Mouse (Mus musculus): ENCODE results near the gene Sept12. TPM values are rescaled to one million over a fixed set of nuclear protein-coding genes. Genes with fewer than 3 reads are reported as not detected.
A peak's percentile ranks its signal among the peaks of the same experiment; 100 is the strongest.

Sept12 gene
- total and polyA plus RNA-seq, 3 experiments = 0.20 TPM; not detected in 2

DNA sequence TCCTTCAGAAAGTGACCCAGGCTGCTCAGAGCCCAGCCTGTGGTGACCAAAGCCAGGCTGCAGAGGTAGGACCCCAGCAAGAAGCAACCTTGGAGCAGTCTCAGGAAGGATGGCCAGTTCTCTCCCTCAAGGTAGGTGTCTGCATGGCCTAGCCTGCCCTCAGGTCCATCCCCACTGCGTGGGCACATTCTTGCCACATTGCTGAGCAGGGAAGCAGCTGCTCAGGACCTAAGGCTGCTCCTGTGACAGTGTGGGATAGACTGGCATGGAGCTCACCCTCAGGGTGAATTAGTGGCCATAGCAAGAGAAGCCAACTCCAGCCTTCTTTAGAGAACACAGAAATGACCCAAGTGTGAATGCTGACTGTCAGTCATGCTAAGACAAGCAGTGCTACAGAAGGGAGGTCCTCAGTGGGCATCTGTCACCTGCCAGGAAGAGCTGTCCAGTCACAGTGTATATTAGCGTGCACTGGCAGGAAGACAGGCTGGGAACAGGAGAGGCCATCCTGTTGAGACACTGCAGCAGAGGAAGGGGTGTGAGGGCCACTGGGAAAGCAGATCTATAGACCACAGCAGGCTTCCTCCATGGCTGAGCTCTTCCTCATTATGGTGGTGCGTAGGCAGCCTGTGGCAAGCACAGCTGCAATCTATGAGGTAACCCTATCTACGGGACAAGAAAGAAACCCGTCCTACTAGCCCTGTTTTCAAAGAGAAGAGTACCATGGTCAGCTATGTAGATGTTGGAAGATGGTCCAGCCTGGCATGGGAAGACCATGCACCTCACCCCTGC, 28.4 kb downstream of the Sept12 start:
- Histone ChIP-seq H3K79me2 (replicated peaks; ENCODE audit: control insufficient read depth, insufficient read depth, low read length) (no peaks in the 10 kb centered on the region), H3K36me3 (ENCODE audit: control insufficient read depth, insufficient read depth, low read length) (no peaks in the 10 kb centered on the region), H3K27ac (no peak overlapping the region), H3K4me1 (ENCODE audit: control insufficient read depth, insufficient read depth, low read length) (peaks cover 4% of the 10 kb centered on the region), H3K4me3 (no peak overlapping the region), H3K9ac (ENCODE audit: low read depth, low read length) (no peak overlapping the region), H3K27me3 (ENCODE audit: control insufficient read depth, insufficient read depth, low read length) (no peaks in the 10 kb centered on the region)
- WGBS = 72% methylated on average over 5 of the region's 5 CpGs
- intact Hi-C loops (cut with DNase I) = loop anchor here (5.0 kb wide), 1 partner anchor 43 kb away; the partner anchor contains the start of gene Rogdi
- DNase-seq = no peak
- TF ChIP-seq EP300 (IDR thresholded peaks at IDR 0.05; ENCODE audit: insufficient read depth, low read depth, low read length) = no peak
- TF ChIP-seq CTCF (IDR thresholded peaks at IDR 0.05) = no peak
- TF ChIP-seq POLR2A (IDR thresholded peaks at IDR 0.05; ENCODE audit: insufficient read depth, low read depth, low read length) = no peak

DNA sequence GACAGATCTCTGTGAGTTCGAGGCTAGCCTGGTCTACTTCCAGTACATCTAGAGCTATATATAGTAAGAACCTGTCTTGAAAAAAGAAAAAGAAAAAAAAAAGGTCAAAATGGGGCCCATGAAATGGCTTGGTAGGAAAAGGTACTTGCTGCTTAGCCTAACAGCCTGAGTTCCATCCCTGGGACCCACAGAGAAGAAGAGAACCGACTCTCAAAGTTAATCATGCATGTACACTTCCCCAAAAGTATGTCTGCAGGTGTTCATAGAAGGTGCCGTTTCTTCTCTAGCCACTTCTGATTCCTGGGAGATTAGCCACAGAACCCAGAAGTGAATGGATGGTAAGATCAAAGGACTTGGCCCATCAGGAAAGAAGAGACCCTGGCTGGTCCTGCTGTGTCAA, 29.2 kb downstream of the Sept12 start:
- 81% methylated on average over 3 of the region's 3 CpGs for WGBS
- DNase-seq = no peak
- intact Hi-C loops (cut with DNase I) = loop anchor here (5.0 kb wide), 1 partner anchor 44 kb away; the partner anchor contains the start of gene Rogdi

DNA sequence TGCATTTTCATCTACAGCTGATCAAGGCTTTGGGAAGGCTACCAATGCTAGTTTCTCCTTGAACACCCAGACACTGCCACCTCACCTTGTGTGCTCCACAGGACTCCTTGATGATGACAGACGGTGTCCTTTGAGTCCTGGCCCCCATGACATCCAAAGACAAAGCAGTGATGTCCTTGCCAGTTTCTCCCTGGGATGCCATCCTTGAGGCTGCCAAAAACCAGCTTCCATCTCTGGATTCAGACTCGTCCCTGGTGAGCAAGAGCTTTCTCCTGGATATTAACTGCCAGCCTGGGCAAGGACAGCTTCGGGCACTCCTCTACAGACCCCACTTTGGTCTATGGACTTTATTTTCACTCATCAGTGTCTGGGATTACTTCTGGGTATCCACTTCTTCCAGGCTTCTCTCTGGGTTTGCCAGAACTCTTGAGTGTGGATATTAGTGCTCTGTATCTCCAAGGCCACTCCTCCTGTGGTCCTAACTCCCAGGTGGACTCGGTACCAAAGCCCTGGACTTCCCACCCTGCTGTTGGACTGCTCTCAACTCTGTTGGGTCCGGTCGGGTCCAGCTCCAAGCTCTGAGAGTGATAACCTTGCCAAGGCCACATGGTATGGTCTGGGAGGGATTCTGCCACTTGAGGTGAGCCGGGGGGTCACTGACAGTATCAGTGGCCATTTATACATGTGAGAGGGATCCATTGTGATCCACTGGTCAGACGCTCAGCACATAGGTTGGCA, 32.1 kb downstream of the Sept12 start:
- H3K4me1 ChIP-seq (ENCODE audit: control insufficient read depth, insufficient read depth, low read length) = peaks cover 8% of the 10 kb centered on the region
- no peaks in the 10 kb centered on the region for H3K36me3 ChIP-seq (ENCODE audit: control insufficient read depth, insufficient read depth, low read length)
- no peak overlapping the region for H3K4me3 ChIP-seq
- DNase-seq = no peak
- TF ChIP-seq EP300 (IDR thresholded peaks at IDR 0.05; ENCODE audit: insufficient read depth, low read depth, low read length) = no peak
- TF ChIP-seq CTCF (IDR thresholded peaks at IDR 0.05) = no peak
- no peak for TF ChIP-seq POLR2A (IDR thresholded peaks at IDR 0.05; ENCODE audit: insufficient read depth, low read depth, low read length)
- H3K9ac ChIP-seq (ENCODE audit: low read depth, low read length) = no peak overlapping the region
- whole genome bisulfite sequencing = 86% methylated on average over 8 of the region's 8 CpGs
- peaks cover 2% of the 10 kb centered on the region; the same call in 1 of the 2 replicates for H3K79me2 ChIP-seq (replicated peaks; ENCODE audit: control insufficient read depth, insufficient read depth, low read length)
- H3K27ac ChIP-seq = no peak overlapping the region
- H3K27me3 ChIP-seq (ENCODE audit: control insufficient read depth, insufficient read depth, low read length) = no peaks in the 10 kb centered on the region
- intact Hi-C loops (cut with DNase I) = loop anchor here (5.0 kb wide), 1 partner anchor 47 kb away; the partner anchor contains the start of gene Rogdi

More for the DNA sequence above, 29.2 kb downstream of the Sept12 start:
- H3K27me3 ChIP-seq (ENCODE audit: control insufficient read depth, insufficient read depth, low read length) = no peaks in the 10 kb centered on the region
- no peak overlapping the region for H3K9ac ChIP-seq (ENCODE audit: low read depth, low read length)
- H3K4me3 ChIP-seq = no peak overlapping the region
- TF ChIP-seq CTCF (IDR thresholded peaks at IDR 0.05) (no peak), EP300 (IDR thresholded peaks at IDR 0.05; ENCODE audit: insufficient read depth, low read depth, low read length) (no peak), POLR2A (IDR thresholded peaks at IDR 0.05; ENCODE audit: insufficient read depth, low read depth, low read length) (no peak)
- H3K79me2 ChIP-seq (replicated peaks; ENCODE audit: control insufficient read depth, insufficient read depth, low read length) = no peaks in the 10 kb centered on the region
- H3K27ac ChIP-seq = no peak overlapping the region
- H3K4me1 ChIP-seq (ENCODE audit: control insufficient read depth, insufficient read depth, low read length) = peaks cover 5% of the 10 kb centered on the region
- no peaks in the 10 kb centered on the region for H3K36me3 ChIP-seq (ENCODE audit: control insufficient read depth, insufficient read depth, low read length)

DNA sequence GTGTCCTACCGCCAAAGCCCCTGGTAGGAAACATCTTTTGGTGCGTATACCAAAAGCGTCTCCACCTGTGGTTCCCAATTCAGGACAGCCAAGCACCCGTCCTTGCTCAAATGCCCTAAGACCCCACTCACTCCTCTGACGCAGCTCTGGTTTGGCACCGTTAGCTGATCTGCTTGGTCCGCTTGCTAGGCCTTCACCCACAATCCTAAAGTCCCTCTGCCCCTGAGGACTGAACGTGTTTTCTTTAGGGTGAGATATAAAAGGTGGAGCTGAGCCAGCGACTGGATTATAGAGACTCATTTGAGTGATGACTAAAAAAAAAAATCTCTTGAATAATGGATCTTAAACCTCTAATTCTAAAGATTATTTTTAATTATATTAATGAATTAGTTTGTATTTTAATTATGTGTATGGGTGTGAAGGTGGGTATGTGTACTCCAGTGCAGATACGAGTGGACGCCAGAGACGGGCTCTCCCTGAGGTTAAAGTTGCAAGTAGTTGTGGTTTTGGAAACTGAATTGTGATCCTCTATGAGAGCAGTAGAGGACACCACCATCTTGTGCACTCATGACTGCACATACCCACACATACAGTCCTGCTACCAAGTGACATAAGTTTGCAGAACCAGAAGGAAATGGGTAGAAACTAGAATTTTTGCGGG, 32.8 kb downstream of the Sept12 start:
- peaks cover 2% of the 10 kb centered on the region; the same call in 1 of the 2 replicates for H3K79me2 ChIP-seq (replicated peaks; ENCODE audit: control insufficient read depth, insufficient read depth, low read length)
- H3K9ac ChIP-seq (ENCODE audit: low read depth, low read length) = peak overlapping the region; percentile 65
- no peaks in the 10 kb centered on the region for H3K27me3 ChIP-seq (ENCODE audit: control insufficient read depth, insufficient read depth, low read length)
- H3K27ac ChIP-seq = peak overlapping the region; percentile 83
- intact Hi-C loops (cut with DNase I) = loop anchor here (5.0 kb wide), 2 partner anchors 47 to 227 kb away; partner anchors contain the start of gene Rogdi
- no peak for DNase-seq
- no peaks in the 10 kb centered on the region for H3K36me3 ChIP-seq (ENCODE audit: control insufficient read depth, insufficient read depth, low read length)
- WGBS = 17% methylated on average over 13 of the region's 13 CpGs
- peak overlapping the region; percentile 77 for H3K4me3 ChIP-seq
- H3K4me1 ChIP-seq (ENCODE audit: control insufficient read depth, insufficient read depth, low read length) = peaks cover 8% of the 10 kb centered on the region
- no peak for TF ChIP-seq POLR2A (IDR thresholded peaks at IDR 0.05; ENCODE audit: insufficient read depth, low read depth, low read length)
- no peak for TF ChIP-seq EP300 (IDR thresholded peaks at IDR 0.05; ENCODE audit: insufficient read depth, low read depth, low read length)
- TF ChIP-seq CTCF (IDR thresholded peaks at IDR 0.05) = no peak

DNA sequence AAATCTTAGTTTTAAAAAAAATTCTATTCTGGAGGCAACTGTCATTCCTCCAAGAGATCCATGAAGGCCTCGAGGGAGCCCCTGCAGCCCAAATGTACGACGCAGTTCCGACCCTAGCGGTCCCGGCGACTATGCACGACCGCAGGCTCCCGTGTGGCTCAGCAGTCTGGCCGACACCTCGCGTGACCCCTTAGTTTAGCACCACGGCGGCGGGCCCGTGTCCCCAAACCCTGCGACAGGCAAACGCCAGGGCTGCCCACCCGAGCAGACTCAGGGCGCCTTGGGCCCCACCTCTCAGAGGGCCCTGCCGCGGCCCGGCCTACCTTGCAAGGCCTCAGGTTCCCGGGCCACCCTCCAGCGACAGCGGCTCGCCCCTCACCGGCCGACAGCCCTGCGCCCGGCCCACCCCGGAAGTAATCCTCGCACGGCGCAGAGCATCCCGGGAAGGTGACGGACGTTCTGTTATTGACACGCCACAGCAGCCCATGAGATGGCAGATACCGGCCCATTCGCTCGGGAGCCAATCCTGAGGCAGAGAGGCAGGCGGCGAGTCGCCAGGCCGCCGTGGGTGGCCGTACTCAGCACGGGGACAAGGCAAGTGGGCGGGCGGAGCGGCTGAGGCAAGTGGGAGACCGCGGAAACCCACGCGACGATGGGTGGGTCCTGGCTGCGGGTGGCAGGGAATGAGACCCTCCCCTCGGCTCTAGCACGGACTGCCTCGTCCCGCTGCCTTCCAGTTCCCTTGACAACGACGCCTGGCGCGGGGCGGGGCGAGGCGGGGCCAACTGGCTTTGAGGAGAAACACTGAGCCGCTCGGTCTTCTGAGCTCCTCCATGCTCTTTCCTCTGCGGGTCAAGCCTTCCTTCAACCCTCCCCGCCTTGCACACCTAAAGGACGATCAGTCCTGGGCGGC, 33.6 kb downstream of the Sept12 start, which contains the start of gene Anks3:
Gene Anks3, minus strand, starts transcription at position 409 of the 913 bp plus-strand sequence.
- peak within 1 kb of the TSS; percentile 77 for H3K4me3 ChIP-seq
- peak; percentile 95 to 99 for DNase-seq
- no peaks in the 10 kb centered on the region for H3K27me3 ChIP-seq (ENCODE audit: control insufficient read depth, insufficient read depth, low read length)
- H3K79me2 ChIP-seq (replicated peaks; ENCODE audit: control insufficient read depth, insufficient read depth, low read length) = peaks cover 2% of the 10 kb centered on the region
- peak within 1 kb of the TSS; percentile 80 for H3K9ac ChIP-seq (ENCODE audit: low read depth, low read length)
- H3K4me1 ChIP-seq (ENCODE audit: control insufficient read depth, insufficient read depth, low read length) = peaks cover 9% of the 10 kb centered on the region
- intact Hi-C loops (cut with DNase I) = loop anchor here (1.0 to 5.0 kb wide), 2 partner anchors 25 to 228 kb away; no protein-coding TSS in a partner anchor
- TF ChIP-seq CTCF (IDR thresholded peaks at IDR 0.05) (0 out of 2 replicates have a peak, but pooled peaks have one; percentile 2), EP300 (IDR thresholded peaks at IDR 0.05; ENCODE audit: insufficient read depth, low read depth, low read length) (peak; percentile 56; the same call in 1 of the 2 replicates), POLR2A (IDR thresholded peaks at IDR 0.05; ENCODE audit: insufficient read depth, low read depth, low read length) (peak; percentile 67)
- peaks cover 4% of the 10 kb centered on the region for H3K36me3 ChIP-seq (ENCODE audit: control insufficient read depth, insufficient read depth, low read length)
- WGBS = under 1% methylated on average over 76 of the region's 76 CpGs
- H3K27ac ChIP-seq = peak within 1 kb of the TSS; percentile 83

Data from heart, adult 2 months (tissue).